Mouse (Mus musculus) CH12.LX (cell line): ENCODE data around the gene Srsf7. TPM values are rescaled to one million over a fixed set of nuclear protein-coding genes. Genes with fewer than 3 reads are reported as not detected.
"Not testable (repeated sequence)": the region's sequence is repeated elsewhere in the genome, so short reads cannot be mapped to it uniquely, and the experiment has no call there.

Experiments
- DNase-seq: peaks from one replicate; pipeline ENCODE4 v3.0.0-alpha.2; 2013; ENCODE audit errors: extremely low read depth
- H3K27ac ChIP-seq: 2 replicates; pipeline ENCODE4 v1.5.1; 2012; ENCODE audit warnings: low read depth, mild to moderate bottlenecking, control low read depth, moderate library complexity; ENCODE audit not compliant: insufficient read depth
- H3K27me3 ChIP-seq: replicated peaks from 2 replicates; pipeline ENCODE3; 2012; ENCODE audit warnings: inconsistent platforms
- H3K36me3 ChIP-seq, 2 experiments: replicated peaks in 1 of 2; 2 replicates each; pipeline versions ENCODE3 to v1.6.1; 2012; ENCODE audit warnings: inconsistent platforms in 1 of 2, low read length in 1 of 2, mild to moderate bottlenecking in 1 of 2, mixed read lengths in 1 of 2, moderate library complexity in 1 of 2; ENCODE audit not compliant: control insufficient read depth in 1 of 2, insufficient read depth in 1 of 2
- H3K4me1 ChIP-seq, 2 experiments: 2 replicates each; pipeline ENCODE4 v1.6.1; 2012; ENCODE audit warnings: inconsistent platforms in 1 of 2, moderate library complexity in 1 of 2; ENCODE audit not compliant: insufficient read depth in 2 of 2, control insufficient read depth in 1 of 2
- H3K4me2 ChIP-seq: 2 replicates; pipeline ENCODE4 v1.6.1; 2012; ENCODE audit warnings: low read depth, mild to moderate bottlenecking, control low read depth; ENCODE audit not compliant: poor library complexity, insufficient read depth, severe bottlenecking
- H3K4me3 ChIP-seq, 3 experiments: fragments of 150-350 bp in 1 of 3; sonication (generic) in 1 of 3; replicated peaks in 1 of 3; 2 replicates each; pipeline versions ENCODE3 to v1.5.1; 2011 to 2012; ENCODE audit warnings: low read depth in 2 of 3, low read length in 2 of 3, mild to moderate bottlenecking in 2 of 3, moderate library complexity in 2 of 3, control low read depth in 1 of 3, improper control_type of control experiment in 1 of 3, inconsistent platforms in 1 of 3, mixed read lengths in 1 of 3; ENCODE audit not compliant: poor library complexity in 1 of 3
- H3K79me2 ChIP-seq: replicated peaks from 2 replicates; pipeline ENCODE4 v1.6.1; 2012; ENCODE audit warnings: mild to moderate bottlenecking, moderate library complexity; ENCODE audit not compliant: control insufficient read depth, poor library complexity, insufficient read depth, severe bottlenecking; ENCODE audit errors: extremely low read depth
- H3K9ac ChIP-seq: 2 replicates; pipeline ENCODE4 v1.6.1; 2012; ENCODE audit warnings: low read depth, mild to moderate bottlenecking, control low read depth, moderate library complexity; ENCODE audit not compliant: insufficient read depth
- H3K9me3 ChIP-seq: replicated peaks from 2 replicates; pipeline ENCODE3; 2012; ENCODE audit warnings: low read length, inconsistent platforms, mixed read lengths
- CHD1 ChIP-seq: IDR thresholded peaks from 2 replicates; pipeline ENCODE4 v1.6.1; 2012; ENCODE audit warnings: low read depth, low read length, improper control_type of control experiment, inconsistent platforms
- E2F4 ChIP-seq: IDR thresholded peaks from 2 replicates; pipeline ENCODE4 v1.6.1; 2011; ENCODE audit warnings: low read depth, low read length, improper control_type of control experiment; ENCODE audit not compliant: insufficient replicate concordance
- EP300 ChIP-seq: IDR thresholded peaks from 2 replicates; pipeline ENCODE4 v1.6.1; 2011; ENCODE audit warnings: low read length, improper control_type of control experiment
- ETS1 ChIP-seq: conservative IDR thresholded peaks from 2 replicates; pipeline ENCODE4 v1.6.1; 2012; ENCODE audit warnings: low read depth, mild to moderate bottlenecking, inconsistent platforms, low read length, improper control_type of control experiment, moderate library complexity
- HCFC1 ChIP-seq: IDR thresholded peaks from 2 replicates; pipeline ENCODE4 v1.6.1; 2012; ENCODE audit warnings: low read depth, mild to moderate bottlenecking, inconsistent platforms, low read length, improper control_type of control experiment
- JUN ChIP-seq: IDR thresholded peaks from 2 replicates; pipeline ENCODE4 v1.6.1; 2011; ENCODE audit warnings: low read depth, mild to moderate bottlenecking, low read length, improper control_type of control experiment, moderate library complexity; ENCODE audit not compliant: insufficient read depth
- JUND ChIP-seq: conservative IDR thresholded peaks from 2 replicates; pipeline ENCODE4 v1.6.1; 2011; ENCODE audit warnings: low read depth, low read length, improper control_type of control experiment
- KAT2A ChIP-seq: IDR thresholded peaks from 2 replicates; pipeline ENCODE4 v1.6.1; 2012; ENCODE audit warnings: low read length, improper control_type of control experiment, inconsistent platforms; ENCODE audit not compliant: insufficient replicate concordance
- MAFK ChIP-seq: IDR thresholded peaks from 2 replicates; pipeline ENCODE4 v1.6.1; 2011; ENCODE audit warnings: low read length, improper control_type of control experiment; ENCODE audit not compliant: insufficient replicate concordance
- MAX ChIP-seq: IDR thresholded peaks from 2 replicates; pipeline ENCODE4 v1.6.1; 2011; ENCODE audit warnings: low read length, improper control_type of control experiment
- MXI1 ChIP-seq: IDR thresholded peaks from 2 replicates; pipeline ENCODE4 v1.6.1; 2011; ENCODE audit warnings: mild to moderate bottlenecking, low read depth, low read length, improper control_type of control experiment
- MYC ChIP-seq: IDR thresholded peaks from 2 replicates; pipeline ENCODE4 v1.6.1; 2011; ENCODE audit warnings: low read depth, mild to moderate bottlenecking, improper control_type of control experiment, low read length
- NRF1 ChIP-seq: IDR thresholded peaks from 2 replicates; pipeline ENCODE4 v1.6.1; 2014; ENCODE audit warnings: low read depth, mild to moderate bottlenecking, inconsistent platforms, low read length, improper control_type of control experiment, moderate library complexity
- PAX5 ChIP-seq: IDR thresholded peaks from 2 replicates; pipeline ENCODE4 v1.6.1; 2012; ENCODE audit warnings: low read length, inconsistent platforms, mixed read lengths
- POLR2AphosphoS2 ChIP-seq: IDR thresholded peaks from 2 replicates; pipeline ENCODE4 v1.6.1; 2011; ENCODE audit warnings: low read depth, low read length, improper control_type of control experiment
- SMC3 ChIP-seq: IDR thresholded peaks from 2 replicates; pipeline ENCODE4 v1.6.1; 2011; ENCODE audit warnings: low read depth, low read length, improper control_type of control experiment
- TBP ChIP-seq: conservative IDR thresholded peaks from 2 replicates; pipeline ENCODE4 v1.6.1; 2011; ENCODE audit warnings: low read depth, low read length, improper control_type of control experiment
- TCF12 ChIP-seq: IDR thresholded peaks from 2 replicates; pipeline ENCODE4 v1.6.1; 2014; ENCODE audit warnings: low read depth, mild to moderate bottlenecking, inconsistent platforms, low read length, improper control_type of control experiment
- USF1 ChIP-seq: IDR thresholded peaks from 2 replicates; pipeline ENCODE4 v1.6.1; 2014; ENCODE audit warnings: low read depth, mild to moderate bottlenecking, inconsistent platforms, low read length, improper control_type of control experiment
- ZC3H11A ChIP-seq: IDR thresholded peaks from 2 replicates; pipeline ENCODE4 v1.6.1; 2012; ENCODE audit warnings: low read depth, mild to moderate bottlenecking, inconsistent platforms, low read length, improper control_type of control experiment
- ZMIZ1 ChIP-seq: IDR thresholded peaks from 2 replicates; pipeline ENCODE4 v1.6.1; 2012; ENCODE audit warnings: low read depth, mild to moderate bottlenecking, inconsistent platforms, low read length, improper control_type of control experiment
- dilution Hi-C: fragments of 300-500 bp; cut with MboI; formaldehyde crosslinking; loops from 2 replicates; pipeline ENCODE4 v1.14.3; 2020; ENCODE audit warnings: low sequenced_read_pairs; ENCODE audit not compliant: extremely low pct_unique_long_range_greater_than_20kb, extremely low pct_ligation_motif_present
- in situ Hi-C: fragments of 300-500 bp; cut with MboI; formaldehyde crosslinking; loops from 3 replicates; pipeline ENCODE4 v1.14.3; 2019; ENCODE audit warnings: low sequenced_read_pairs, low pct_ligation_motif_present, low pct_unique_long_range_greater_than_20kb, mixed read lengths
- polyA plus RNA-seq: library from polyadenylated mRNA; unstranded; fragments of >175 nt; gene quantifications from 2 replicates; pipeline ENCODE4 v1.2.1, GENCODE M21; 2012; ENCODE audit warnings: low read depth; ENCODE audit not compliant: insufficient read length
- total RNA-seq, 2 experiments: library from RNA; depleted of rRNA; stranded (reverse); fragments of 300-350 nt in 1 of 2; fragments of >200 nt in 1 of 2; gene quantifications; 2 replicates each; pipeline ENCODE4 v1.2.3; 2012 to 2014

Gene Srsf7
- total and polyA plus RNA-seq, 3 experiments = 268 to 442 (median 383) TPM

GRCm38 (mm10) chr17:80229396-80229795 is 22.3 kb upstream of the Srsf7 start:
- Histone ChIP-seq H3K4me1 (peaks cover 2 to 50% of the 10 kb centered on the region in 2 experiments; a peak in 3 of 4 replicates), H3K27me3 (no peaks in the 10 kb centered on the region)
- TF ChIP-seq NRF1 (no peak), USF1 (no peak), EP300 (peak; percentile 16; the same call in 1 of the 2 replicates), KAT2A (no peak), MAFK (no peak)
- TF ChIP-seq, all 38 proteins: peak for 1
- Histone ChIP-seq H3K27ac (no peak overlapping the region), H3K4me3 (no peak overlapping the region), H3K9me3 (no peaks in the 10 kb centered on the region), H3K4me2 (no peak overlapping the region), H3K9ac (no peak overlapping the region), H3K36me3 (peaks cover 11 to 48% of the 10 kb centered on the region in 2 experiments), H3K79me2 (peaks cover 11% of the 10 kb centered on the region)
- dilution Hi-C loops (no loop called here), in situ Hi-C loops (no loop called here)
- no peak for DNase-seq

- in situ Hi-C loops, H3K9me3 ChIP-seq, H3K27ac ChIP-seq, H3K27me3 ChIP-seq, dilution Hi-C loops: not testable (repeated sequence)
- peak overlapping the region; percentile 94 for H3K4me2 ChIP-seq
- peaks cover 9 to 21% of the 10 kb centered on the region in 2 experiments for H3K36me3 ChIP-seq
- H3K9ac ChIP-seq = peak overlapping the region; percentile 99
- peak overlapping the region; percentile 63 to 86 (median 64) for H3K4me3 ChIP-seq
- peaks cover 5 to 49% of the 10 kb centered on the region in 2 experiments; a peak in 3 of 4 replicates for H3K4me1 ChIP-seq
- peaks cover 12% of the 10 kb centered on the region for H3K79me2 ChIP-seq
- TF ChIP-seq TBP = peak; percentile 96
- peak; percentile 48 for DNase-seq
Measured at GRCm38 (mm10) chr17:80225142-80225541, 18.0 kb upstream of the Srsf7 start.

- Histone ChIP-seq H3K27me3 (no peaks in the 10 kb centered on the region), H3K79me2 (peaks cover 12% of the 10 kb centered on the region), H3K27ac (peak within 1 kb of the TSS; percentile 56; the same call in 1 of the 2 replicates), H3K36me3 (peaks cover 9 to 21% of the 10 kb centered on the region in 2 experiments), H3K4me1 (peaks cover 5 to 48% of the 10 kb centered on the region in 2 experiments; a peak in 3 of 4 replicates), H3K4me2 (peak within 1 kb of the TSS; percentile 94), H3K9ac (peak within 1 kb of the TSS; percentile 99), H3K9me3 (no peaks in the 10 kb centered on the region), H3K4me3 (peak within 1 kb of the TSS; percentile 63 to 86 (median 64))
- in situ Hi-C loops = no loop called here
- DNase-seq = peak; percentile 91
- dilution Hi-C loops = no loop called here
- TF ChIP-seq HCFC1 (peak; percentile 96), MYC (peak; percentile 91; the same call in 1 of the 2 replicates), ETS1 (peak; percentile 31; the same call in 1 of the 2 replicates), JUN (peak; percentile 6; the same call in 1 of the 2 replicates), KAT2A (peak; percentile 97), POLR2AphosphoS2 (peak; percentile 85), ZC3H11A (no peak), SMC3 (no peak), CHD1 (no peak), ZMIZ1 (peak; percentile 92; the same call in 1 of the 2 replicates), MAX (peak; percentile 83), PAX5 (no peak), TBP (peak; percentile 89), E2F4 (peak; percentile 75; the same call in 1 of the 2 replicates), TCF12 (peak; percentile 91), MAFK (0 out of 2 replicates have a peak, but pooled peaks have one; percentile 18), MXI1 (peak; percentile 92), NRF1 (0 out of 2 replicates have a peak, but pooled peaks have one; percentile 51), JUND (peak; percentile 59; the same call in 1 of the 2 replicates)
Measured at GRCm38 (mm10) chr17:80224326-80225116, 17.4 kb upstream of the Srsf7 start, which contains the start of gene Gemin6. TSS of gene Gemin6 (plus strand) at chr17:80224441.
